Mouse (Mus musculus) left cerebral cortex, adult 8-10 months (tissue): ENCODE measurements at regions not wholly inside any gene's neighbourhood (a gene's known extent, or its start where the extent isn't known, plus 50 kb on each side); places are given as distances from the start of the nearest gene placed in this dataset.

ENCODE experiments used
- DNase-seq, 2 experiments: peaks; one replicate each; pipeline ENCODE4 v3.0.0; 2022; ENCODE audit warnings: low spot score in 2 of 2

GRCm38 (mm10) chr11:32990201-32990600 is 157.0 kb downstream of the Fgf18 start:
- DNase-seq, result no peak

- DNase-seq, result no peak
These were observed 154.5 kb upstream of the Smim23 start for GRCm38 (mm10) chr11:32978899-32979298.

GRCm38 (mm10) chr11:32976572-32976971 is 152.2 kb upstream of the Smim23 start:
- DNase-seq, result no peak

GRCm38 (mm10) chr11:32973453-32973852 is 149.0 kb upstream of the Smim23 start:
- DNase-seq, result no peak

- no peak for DNase-seq
These were observed 141.0 kb upstream of the Smim23 start for GRCm38 (mm10) chr11:32965418-32965817.

- no peak for DNase-seq
These were observed 139.4 kb upstream of the Smim23 start for GRCm38 (mm10) chr11:32963625-32964293.

GRCm38 (mm10) chr11:32961600-32961999 is 137.2 kb upstream of the Smim23 start:
- DNase-seq, result no peak

GRCm38 (mm10) chr11:32958961-32959360 is 134.6 kb upstream of the Smim23 start:
- DNase-seq, result no peak

GRCm38 (mm10) chr11:32956993-32957392 is 132.6 kb upstream of the Smim23 start:
- DNase-seq, result peak; percentile 21 to 26

- no peak for DNase-seq
These were observed 127.9 kb upstream of the Smim23 start for GRCm38 (mm10) chr11:32952271-32952670.

- DNase-seq, result no peak
These were observed 123.7 kb upstream of the Smim23 start for GRCm38 (mm10) chr11:32948132-32948531.

GRCm38 (mm10) chr11:32946481-32947001 is 122.1 kb upstream of the Smim23 start:
- DNase-seq, result no peak

GRCm38 (mm10) chr11:32945071-32945470 is 120.7 kb upstream of the Smim23 start:
- DNase-seq, result no peak

GRCm38 (mm10) chr11:32941331-32942009 is 117.1 kb upstream of the Smim23 start:
- DNase-seq, result peak in 1 of 2 experiments; percentile 44

GRCm38 (mm10) chr11:32939102-32939501 is 114.7 kb upstream of the Smim23 start:
- no peak for DNase-seq

- no peak for DNase-seq
These were observed 112.8 kb upstream of the Smim23 start for GRCm38 (mm10) chr11:32937167-32937566.

- DNase-seq, result no peak
These were observed 107.5 kb upstream of the Smim23 start for GRCm38 (mm10) chr11:32931928-32932327.

- DNase-seq, result no peak
These were observed 106.6 kb upstream of the Smim23 start for GRCm38 (mm10) chr11:32931018-32931417.

- DNase-seq, result no peak
These were observed 104.4 kb upstream of the Smim23 start for GRCm38 (mm10) chr11:32928837-32929236.

GRCm38 (mm10) chr11:32925421-32926271 is 101.2 kb upstream of the Smim23 start:
- DNase-seq, result no peak

GRCm38 (mm10) chr11:32924932-32925331 is 100.5 kb upstream of the Smim23 start:
- no peak for DNase-seq

- DNase-seq, result no peak
These were observed 88.7 kb upstream of the Smim23 start for GRCm38 (mm10) chr11:32913071-32913470.
